Mouse (Mus musculus): Measurements from ENCODE around the gene Prss16. TPM values are rescaled to one million over a fixed set of nuclear protein-coding genes. Genes with fewer than 3 reads are reported as not detected.

Prss16 gene
- total RNA-seq (2021): under 1 TPM; 0.32 to 0.51 TPM
- long read RNA-seq, experiment 1: 0 reads
- long read RNA-seq, experiment 2, partial matches to known transcripts: 1 of 1 reads
- long read RNA-seq, experiment 2, other reads (novel, unspliced or antisense): 0 of 1 reads

DNA sequence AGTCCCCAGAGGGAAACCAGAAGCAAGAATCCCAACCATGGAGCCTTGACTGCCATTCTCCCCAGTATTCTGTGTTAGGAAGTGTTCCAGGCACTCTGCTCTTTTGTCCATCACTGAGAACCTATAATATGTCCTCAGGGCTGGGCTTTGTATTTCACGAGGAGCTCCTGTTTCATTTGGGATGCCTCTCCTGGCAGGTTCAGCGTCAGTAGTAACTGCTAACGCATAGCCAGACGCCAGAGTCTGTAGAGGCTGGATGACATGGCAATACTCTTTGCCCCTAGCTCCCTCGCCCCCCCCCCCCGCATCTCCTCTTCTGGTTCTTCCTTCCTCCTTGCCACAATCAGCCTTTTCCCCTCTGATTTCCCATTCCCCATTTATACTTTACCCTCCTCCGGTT, at the start of gene Prss16:
TSS of gene Prss16 (minus strand) at position 101 of the 400 bp plus-strand sequence.
- no peak for TF ChIP-seq CTCF (conservative IDR thresholded peaks at IDR 0.05)
- Histone ChIP-seq H3K27ac (no peak within 1 kb of the TSS), H3K4me3 (no peak within 1 kb of the TSS)
- no peak for DNase-seq (ENCODE audit: low spot score in 2 of 2)

DNA sequence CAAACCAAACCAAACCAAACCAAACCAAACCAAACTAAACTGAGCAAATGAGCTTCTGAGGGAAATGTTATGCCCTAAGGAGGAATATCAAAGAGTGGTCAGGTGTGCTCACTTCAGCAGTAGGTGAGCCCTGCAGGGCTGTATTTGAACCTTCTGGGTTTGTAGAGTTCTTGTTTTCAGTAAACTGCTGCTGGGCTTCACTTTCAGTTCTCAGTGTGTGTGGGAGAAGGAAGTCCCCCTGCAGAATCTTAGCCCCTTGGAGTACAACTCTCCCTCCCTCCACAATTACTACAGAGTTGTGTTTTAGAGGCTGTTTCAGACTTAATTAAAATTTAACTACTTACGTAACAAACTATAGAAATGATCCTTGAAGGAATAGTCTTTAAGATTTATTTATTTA, 44.2 kb upstream of the Prss16 start:
- Histone ChIP-seq H3K27ac (no peak overlapping the region), H3K4me3 (no peak overlapping the region)
- TF ChIP-seq CTCF (conservative IDR thresholded peaks at IDR 0.05): no peak
- no peak for DNase-seq (ENCODE audit: low spot score in 2 of 2)

DNA sequence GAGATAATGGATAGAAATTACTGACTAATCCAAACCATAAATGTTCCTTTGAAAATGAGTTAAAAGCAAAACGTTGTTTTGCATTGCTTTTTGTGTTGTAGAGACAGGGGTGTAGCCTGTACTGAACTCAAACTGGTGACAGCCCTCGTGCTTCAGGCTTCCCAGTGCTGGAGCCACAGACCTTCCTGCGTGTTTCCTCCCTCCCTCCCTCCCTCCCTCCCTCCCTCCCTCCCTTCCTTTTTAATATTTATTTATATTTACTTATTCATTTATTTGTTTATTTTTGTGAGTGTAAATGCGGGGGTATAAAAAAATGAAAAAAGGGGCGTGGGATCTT, 41.9 kb upstream of the Prss16 start:
- Histone ChIP-seq H3K27ac (peak overlapping the region; percentile 79), H3K4me3 (peak overlapping the region; percentile 67)
- TF ChIP-seq CTCF (conservative IDR thresholded peaks at IDR 0.05): no peak
- no peak for DNase-seq (ENCODE audit: low spot score in 2 of 2)

DNA sequence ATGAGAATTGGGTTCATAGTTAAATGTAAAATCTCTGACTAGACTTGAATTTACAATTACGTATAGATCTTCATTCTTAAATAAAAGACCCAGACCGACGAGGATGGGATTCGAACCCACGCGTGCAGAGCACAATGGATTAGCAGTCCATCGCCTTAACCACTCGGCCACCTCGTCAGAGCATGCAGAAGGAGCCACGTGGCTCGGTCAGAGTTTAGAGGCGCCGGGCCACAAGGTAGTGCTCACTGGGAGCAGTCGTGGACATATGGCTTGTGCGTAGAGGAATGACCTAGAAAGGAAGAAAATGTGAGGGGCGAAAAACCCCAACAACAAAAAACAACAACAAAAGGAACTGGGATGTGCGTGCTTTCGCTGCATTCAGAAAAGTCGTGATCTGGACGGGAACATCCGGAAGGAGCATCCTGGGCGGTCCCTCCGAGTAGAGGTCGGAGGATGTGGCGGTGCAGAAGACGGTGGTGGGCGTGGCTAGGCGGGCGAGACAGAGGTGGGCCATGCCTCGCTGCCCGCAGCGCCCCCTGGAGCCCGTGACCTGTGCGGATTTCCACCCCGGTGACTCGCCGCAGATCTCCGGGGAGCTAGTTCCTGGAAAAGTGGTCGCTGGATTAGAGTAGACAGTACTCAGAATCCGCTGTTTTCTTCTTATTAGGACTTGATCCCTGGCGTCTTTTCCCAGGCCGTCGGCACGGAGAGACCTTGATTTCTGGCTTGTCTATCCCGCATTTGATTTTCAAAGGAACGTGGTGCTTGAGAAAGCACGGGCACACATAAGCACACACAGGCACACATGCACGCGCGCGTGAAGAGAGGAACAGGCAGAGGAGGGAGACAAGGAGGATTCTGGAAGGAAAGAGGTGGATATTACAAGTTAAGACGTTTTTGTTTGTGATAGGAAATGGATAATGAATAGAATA, 41.3 kb upstream of the Prss16 start:
- Histone ChIP-seq H3K27ac (peak overlapping the region; percentile 79), H3K4me3 (peak overlapping the region; percentile 67)
- peak; percentile 76 for TF ChIP-seq CTCF (conservative IDR thresholded peaks at IDR 0.05)
- DNase-seq (ENCODE audit: low spot score in 2 of 2): peak; percentile 84 to 85

DNA sequence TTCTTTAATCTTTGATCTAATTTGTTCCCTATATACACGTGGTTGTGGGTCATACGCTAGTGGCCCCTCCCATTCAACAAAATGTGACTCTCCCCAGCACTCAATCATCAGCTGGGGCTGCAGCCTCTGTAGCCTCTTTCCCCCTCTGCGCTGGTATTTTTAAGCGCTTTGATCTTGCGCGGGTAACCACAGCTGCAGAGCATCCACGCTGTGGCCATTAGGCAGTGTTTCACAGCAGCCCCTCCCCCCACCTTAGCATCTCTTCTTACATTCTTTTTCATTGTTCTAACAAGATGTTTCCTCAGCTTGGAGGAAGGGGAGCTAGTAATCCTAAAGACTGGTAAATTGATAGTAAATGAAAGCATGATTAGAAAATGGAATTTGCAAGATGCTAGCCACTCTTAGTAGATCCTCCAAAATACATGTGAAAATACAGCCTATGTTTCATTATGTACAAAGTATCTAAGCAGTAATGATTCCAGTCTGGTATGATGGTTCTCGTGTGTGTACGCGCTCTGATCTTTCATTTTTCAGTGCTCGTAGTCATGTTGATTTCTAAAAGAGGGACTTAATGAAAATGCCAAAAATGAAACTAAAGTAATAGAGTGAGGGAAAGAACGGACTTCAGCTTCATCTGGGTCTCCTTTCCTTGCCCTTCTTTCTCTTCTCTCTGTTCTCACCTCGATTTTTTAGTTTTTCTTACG, 40.3 kb upstream of the Prss16 start:
- H3K27ac ChIP-seq: peak overlapping the region; percentile 79
- H3K4me3 ChIP-seq: peak overlapping the region; percentile 67
- TF ChIP-seq CTCF (conservative IDR thresholded peaks at IDR 0.05): no peak
- no peak for DNase-seq (ENCODE audit: low spot score in 2 of 2)

DNA sequence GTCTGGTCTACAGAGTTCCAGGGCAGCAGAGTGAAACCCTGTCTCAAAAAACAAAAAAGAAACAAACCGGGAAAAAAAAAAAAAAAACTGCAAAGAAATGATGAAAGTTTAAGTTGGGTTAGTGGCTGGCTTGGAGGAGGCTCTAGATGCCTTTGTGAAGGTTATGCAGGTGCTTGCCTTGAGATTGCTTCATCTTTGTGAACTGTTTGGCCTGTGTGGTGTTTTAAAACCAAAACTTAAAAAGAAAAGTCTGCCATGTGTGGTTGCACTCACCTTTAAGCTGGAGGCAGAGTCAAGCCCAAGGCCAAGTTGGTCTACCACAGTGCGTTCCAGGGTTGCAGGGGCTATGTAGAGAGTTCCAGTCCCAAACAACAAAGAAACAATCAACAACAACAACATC, 39.5 kb upstream of the Prss16 start:
- DNase-seq (ENCODE audit: low spot score in 2 of 2): no peak
- H3K27ac ChIP-seq: no peak overlapping the region
- H3K4me3 ChIP-seq: no peak overlapping the region
- no peak for TF ChIP-seq CTCF (conservative IDR thresholded peaks at IDR 0.05)

DNA sequence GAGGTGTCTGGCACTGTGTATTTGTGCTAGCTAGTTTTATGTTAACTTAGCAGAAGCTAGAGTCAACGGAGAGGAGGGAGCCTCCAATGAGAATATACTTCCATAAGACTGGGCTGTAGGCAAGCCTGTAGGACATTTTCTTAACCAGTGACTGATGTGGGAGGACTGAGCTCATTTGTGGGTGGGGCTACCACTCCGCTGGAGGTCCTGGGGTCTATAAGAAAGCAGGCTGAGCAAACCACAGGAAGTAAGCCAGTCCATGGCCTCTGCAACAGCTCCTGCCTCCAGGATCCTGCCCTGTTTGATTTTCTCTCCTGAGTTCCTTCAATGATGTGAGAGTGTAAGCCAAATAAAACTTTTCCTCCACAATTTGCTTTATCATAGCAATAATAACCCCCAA, 35.8 kb upstream of the Prss16 start:
- Histone ChIP-seq H3K4me3 (no peak overlapping the region), H3K27ac (no peak overlapping the region)
- DNase-seq (ENCODE audit: low spot score in 2 of 2): no peak
- TF ChIP-seq CTCF (conservative IDR thresholded peaks at IDR 0.05): no peak

DNA sequence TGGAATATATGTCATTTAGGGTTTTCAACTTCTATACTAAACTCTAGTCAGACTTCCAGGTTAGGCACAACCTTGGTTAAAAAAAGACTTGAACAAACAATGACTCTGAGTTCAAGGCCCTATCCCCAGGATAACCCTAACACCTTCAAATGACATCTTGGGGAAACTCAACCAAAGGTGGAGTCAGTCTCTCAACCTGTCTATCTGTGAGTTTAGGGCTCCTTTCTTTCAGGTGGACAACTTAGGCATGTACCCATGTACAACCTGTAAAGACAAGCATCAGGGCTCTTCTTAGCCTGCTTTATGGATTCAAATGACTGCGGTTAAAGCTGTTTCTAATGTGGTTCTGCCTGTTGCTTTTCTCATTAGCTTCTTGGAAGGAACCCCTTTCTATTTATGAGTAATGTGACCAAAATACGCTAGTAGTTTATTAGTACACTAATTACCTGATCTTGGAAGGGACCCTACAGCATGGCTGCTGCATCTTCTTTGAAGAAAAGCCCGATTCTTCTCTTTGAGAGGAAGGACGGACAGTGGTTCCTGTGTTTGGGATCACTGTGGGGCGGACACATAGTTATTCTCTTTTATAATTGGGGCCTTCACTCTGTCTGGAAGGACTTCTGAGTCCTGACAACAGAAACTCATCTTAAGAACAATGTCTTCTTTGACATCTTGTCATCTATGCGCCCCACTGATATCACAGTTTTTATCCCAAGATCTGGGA, 35.1 kb upstream of the Prss16 start:
- Histone ChIP-seq H3K27ac (no peak overlapping the region), H3K4me3 (no peak overlapping the region)
- no peak; the same call in 1 of the 2 replicates for TF ChIP-seq CTCF (conservative IDR thresholded peaks at IDR 0.05)
- DNase-seq (ENCODE audit: low spot score in 2 of 2): no peak

DNA sequence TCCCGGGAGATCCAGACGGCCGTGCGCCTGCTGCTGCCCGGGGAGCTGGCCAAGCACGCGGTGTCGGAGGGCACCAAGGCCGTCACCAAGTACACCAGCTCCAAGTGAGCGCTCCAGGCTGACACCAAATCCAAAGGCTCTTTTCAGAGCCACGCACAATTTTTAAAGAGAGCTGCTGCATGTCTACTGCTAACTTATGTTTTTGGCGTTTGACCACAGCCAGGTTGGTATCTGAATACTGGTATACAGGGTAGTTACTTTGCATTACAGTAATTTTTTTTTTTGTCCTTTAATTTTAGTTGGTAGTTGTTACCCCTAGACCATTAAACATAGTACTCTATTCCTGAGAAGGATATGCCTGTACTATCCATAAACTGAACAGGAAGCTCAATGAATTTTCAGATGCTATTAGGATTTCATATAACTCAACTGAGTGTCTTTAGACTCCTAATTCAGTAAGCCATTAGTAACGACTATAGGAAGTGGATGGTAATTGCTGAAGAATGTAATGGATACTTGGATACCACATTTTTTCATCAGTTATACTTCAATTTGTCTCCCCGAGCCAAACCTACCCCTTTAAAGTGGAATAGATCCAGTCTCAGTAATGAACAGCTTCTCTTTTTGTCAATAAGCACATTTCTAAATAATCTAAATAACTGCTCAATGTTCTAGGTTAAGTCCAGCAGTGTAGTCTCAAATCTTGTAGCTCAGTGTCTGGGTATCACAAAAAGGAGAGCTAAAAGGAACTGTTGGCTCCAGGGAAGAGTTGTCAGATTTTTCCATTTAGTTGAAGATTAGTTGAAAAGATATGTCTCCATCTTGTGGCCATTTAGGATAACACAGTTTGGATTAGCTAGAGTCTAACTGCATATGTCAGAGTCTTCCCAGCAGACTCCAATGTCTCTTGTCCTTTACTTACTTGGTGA, 34.2 kb upstream of the Prss16 start:
- peak overlapping the region; percentile 70 for H3K27ac ChIP-seq
- TF ChIP-seq CTCF (conservative IDR thresholded peaks at IDR 0.05): peak; percentile 88
- H3K4me3 ChIP-seq: peak overlapping the region; percentile 54
- DNase-seq (ENCODE audit: low spot score in 2 of 2): no peak

DNA sequence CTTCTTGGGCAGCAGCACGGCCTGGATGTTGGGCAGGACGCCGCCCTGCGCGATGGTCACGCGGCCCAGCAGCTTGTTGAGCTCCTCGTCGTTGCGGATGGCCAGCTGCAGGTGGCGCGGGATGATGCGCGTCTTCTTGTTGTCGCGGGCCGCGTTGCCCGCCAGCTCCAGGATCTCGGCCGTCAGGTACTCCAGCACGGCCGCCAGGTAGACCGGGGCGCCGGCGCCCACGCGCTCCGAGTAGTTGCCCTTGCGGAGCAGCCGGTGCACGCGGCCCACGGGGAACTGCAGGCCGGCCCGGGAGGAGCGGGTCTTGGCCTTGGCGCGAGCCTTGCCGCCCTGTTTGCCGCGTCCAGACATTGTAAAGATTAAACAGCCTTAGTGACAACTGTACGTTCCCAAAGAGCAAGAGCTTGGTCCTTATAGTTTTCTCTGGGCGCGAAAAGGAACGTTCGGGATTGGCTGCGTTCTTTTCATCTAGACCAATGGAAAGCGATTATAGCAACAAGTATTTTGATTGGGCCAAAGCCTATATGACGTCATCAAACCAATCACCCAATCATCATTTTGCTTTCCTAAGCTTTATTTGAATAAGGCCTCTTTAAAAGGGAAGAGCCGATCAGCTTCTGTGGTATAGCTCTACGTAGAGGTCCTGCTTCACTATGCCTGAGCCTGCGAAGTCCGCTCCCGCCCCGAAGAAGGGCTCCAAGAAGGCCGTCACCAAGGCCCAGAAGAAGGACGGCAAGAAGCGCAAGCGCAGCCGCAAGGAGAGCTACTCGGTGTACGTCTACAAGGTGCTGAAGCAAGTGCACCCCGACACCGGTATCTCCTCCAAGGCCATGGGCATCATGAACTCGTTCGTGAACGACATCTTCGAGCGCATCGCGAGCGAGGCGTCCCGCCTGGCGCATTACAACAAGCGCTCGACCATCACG, 33.3 kb upstream of the Prss16 start, which contains the start of the genes Hist1h2ag and Hist1h2bj:
TSS of gene Hist1h2ag (minus strand) at position 377 of the 935 bp plus-strand sequence.
TSS of gene Hist1h2bj (plus strand) at position 647 of the 935 bp plus-strand sequence.
- Histone ChIP-seq H3K27ac (peak within 1 kb of the TSS; percentile 86), H3K4me3 (peak within 1 kb of the TSS; percentile 54)
- DNase-seq (ENCODE audit: low spot score in 2 of 2): peak; percentile 89 to 96
